ENCODE assay signal across 8 mouse cellular contexts in the genomic region with DNA sequence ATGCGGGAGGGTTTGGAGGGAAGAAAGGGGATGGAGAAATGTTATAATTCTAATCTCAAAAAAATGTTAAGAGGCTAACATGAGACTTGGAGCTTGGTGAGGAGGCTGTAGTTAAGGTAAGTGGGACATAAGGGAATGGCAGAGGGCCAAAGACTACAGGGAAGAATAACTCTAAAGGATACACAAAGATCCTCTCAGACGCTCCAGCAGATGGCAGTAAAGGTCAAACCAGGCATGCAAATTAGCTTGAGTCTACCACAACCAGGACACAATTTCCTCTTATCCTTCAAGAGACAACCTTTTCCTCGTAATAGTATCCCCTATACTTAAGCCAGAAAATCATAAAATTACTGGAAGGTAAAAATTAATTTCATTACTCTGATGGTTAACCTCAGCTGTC.
A peak's percentile ranks its signal among the peaks of the same experiment; 100 is the strongest.
DNase-seq lines count a peak whose midpoint lies in the region; ATAC-seq lines count a peak whose summit lies in the region.

No protein-coding gene starts in this region.

- H3K4me3 ChIP-seq in hindbrain, embryonic 14.5 days (replicated peaks; ENCODE audit: low read length) = no peak overlapping the region
- H3K4me3 ChIP-seq in hindbrain, embryonic 12.5 days = no peak overlapping the region

- no peaks in the 10 kb centered on the region for H3K4me1 ChIP-seq in hindbrain, embryonic 14.5 days (replicated peaks; ENCODE audit: control insufficient read depth, insufficient read depth, low read length)
- H3K4me1 ChIP-seq in hindbrain, embryonic 12.5 days = no peaks in the 10 kb centered on the region

- no peak for ATAC-seq in hindbrain, embryonic 14.5 days (ENCODE audit: low FRiP score)
- ATAC-seq in hindbrain, embryonic 12.5 days (ENCODE audit: low FRiP score) = no peak

- H3K4me2 ChIP-seq in hindbrain, embryonic 14.5 days (replicated peaks) = no peak overlapping the region
- H3K4me2 ChIP-seq in hindbrain, embryonic 12.5 days (replicated peaks) = no peak overlapping the region

- WGBS in hindbrain, embryonic 14.5 days = 76% methylated on average over 3 of the region's 3 CpGs
- WGBS in hindbrain, embryonic 12.5 days = 73% methylated on average over 3 of the region's 3 CpGs

- no peak overlapping the region for H3K9ac ChIP-seq in hindbrain, embryonic 14.5 days
- no peak overlapping the region for H3K9ac ChIP-seq in hindbrain, embryonic 12.5 days

- intact Hi-C loops in left cerebral cortex, postnatal 36 days (cut with DNase I) = loop anchor here (5.0 to 10.0 kb wide), 3 partner anchors 118 to 320 kb away; no protein-coding TSS in a partner anchor

- DNase-seq in hindbrain, embryonic 14.5 days (ENCODE audit: low spot score) = peak; percentile 24
- peak; percentile 60 for DNase-seq in ES-CJ7 (ENCODE audit: low read depth, low spot score)
- peak; percentile 30 to 58 for DNase-seq in adrenal gland, postnatal 36 days
- peak; percentile 14 to 67 for DNase-seq in frontal cortex, adult 2 months (ENCODE audit: extremely low spot score in 1 of 2, low spot score in 1 of 2)
- peak; percentile 4 to 14 for DNase-seq in left cerebral cortex, postnatal 36 days (ENCODE audit: low spot score in 2 of 2)
- peak; percentile 43 for DNase-seq in testis, postnatal 10 days (ENCODE audit: low spot score)
- no peak for DNase-seq in gastrocnemius, postnatal 25 days

- no peaks in the 10 kb centered on the region for H3K9me3 ChIP-seq in hindbrain, embryonic 14.5 days (ENCODE audit: control insufficient read depth, low read length)
- H3K9me3 ChIP-seq in hindbrain, embryonic 12.5 days (replicated peaks) = no peaks in the 10 kb centered on the region

- no peak overlapping the region for H3K27ac ChIP-seq in hindbrain, embryonic 14.5 days
- no peak overlapping the region for H3K27ac ChIP-seq in hindbrain, embryonic 12.5 days

- no peaks in the 10 kb centered on the region for H3K27me3 ChIP-seq in hindbrain, embryonic 14.5 days (ENCODE audit: control insufficient read depth, insufficient read depth, low read length)
- no peaks in the 10 kb centered on the region for H3K27me3 ChIP-seq in hindbrain, embryonic 12.5 days

- no peaks in the 10 kb centered on the region for H3K36me3 ChIP-seq in hindbrain, embryonic 14.5 days (replicated peaks; ENCODE audit: control insufficient read depth, insufficient read depth)
- no peaks in the 10 kb centered on the region for H3K36me3 ChIP-seq in hindbrain, embryonic 12.5 days
